9 mouse cellular contexts compared by ENCODE assay signal in the genomic region with DNA sequence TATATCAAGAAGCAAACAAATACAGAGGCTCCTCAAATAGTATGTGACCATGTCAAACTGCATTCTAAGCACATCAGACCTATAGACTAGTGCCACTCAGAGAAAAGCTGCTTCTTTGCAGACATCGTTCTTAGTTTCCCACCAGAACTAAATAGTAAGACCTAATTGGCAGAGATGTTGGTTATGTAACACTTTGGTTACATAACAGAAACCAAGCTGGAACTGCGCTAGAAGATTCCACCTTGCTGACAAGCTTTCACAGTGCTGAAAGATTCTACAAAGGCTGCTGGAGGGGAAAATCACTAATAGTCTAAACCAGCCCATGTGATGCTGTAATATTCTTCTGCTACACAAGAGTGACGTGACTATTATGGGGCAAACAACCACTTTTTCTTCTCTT.
"Had no signal": no experiment of that assay in that cellular context is flagged by ENCODE, and none has a peak within 500 bp of the region (broad histone marks: within the 10 kb centered on the region; RNA-seq: fewer than 3 reads in every experiment).

No protein-coding gene starts in this region.

- ATAC-seq: intestine, embryonic 16.5 days had no signal

- DNase-seq: kidney, postnatal 14 days; liver; lung, embryonic 14.5 days; lung, postnatal 14 days; midbrain, embryonic 14.5 days; spleen, adult 18-20 months; thymus, adult 2 months; thymus, postnatal 25 days had no signal
